Comparison of ENCODE assay signal across 26 mouse cellular contexts in genomic region chr4:46620946-46621345, GRCm38 (mm10). TPM values are rescaled to one million over a fixed set of nuclear protein-coding genes. Genes with fewer than 3 reads are reported as not detected.
DNase-seq lines count a peak whose midpoint lies in the region; ATAC-seq and TF ChIP-seq lines count a peak whose summit lies in the region.
"Had no signal": no experiment of that assay in that cellular context is flagged by ENCODE, and none has a peak within 500 bp of the region (broad histone marks: within the 10 kb centered on the region; RNA-seq: fewer than 3 reads in every experiment).

No protein-coding gene starts in this region.

- no peak overlapping the region for H3K9ac ChIP-seq in hindbrain, embryonic 12.5 days
- H3K9ac ChIP-seq in ES-Bruce4 (ENCODE audit: low read depth, poor library complexity, severe bottlenecking) = peak overlapping the region; percentile 8; the same call in 1 of the 2 replicates
- H3K9ac ChIP-seq in liver, embryonic 13.5 days = peak overlapping the region; percentile 29; the same call in 1 of the 2 replicates
- H3K9ac ChIP-seq: embryonic facial prominence, embryonic 13.5 days; forebrain, embryonic 12.5 days; heart, embryonic 13.5 days; intestine, embryonic 15.5 days; limb, embryonic 15.5 days; lung, embryonic 14.5 days; neural tube, embryonic 13.5 days; stomach, embryonic 15.5 days had no signal

- H3K4me3 ChIP-seq in hindbrain, embryonic 10.5 days = peak overlapping the region; percentile 45
- H3K4me3 ChIP-seq in hindbrain, embryonic 12.5 days = no peak overlapping the region
- H3K4me3 ChIP-seq in E14TG2a.4 (replicated peaks; ENCODE audit: low read length) = peak overlapping the region; percentile 68
- peak overlapping the region; percentile 61 for H3K4me3 ChIP-seq in ES-Bruce4 (ENCODE audit: low read depth, low read length)
- H3K4me3 ChIP-seq in liver, embryonic 13.5 days (replicated peaks) = no peak overlapping the region
- H3K4me3 ChIP-seq: embryonic facial prominence, embryonic 13.5 days; heart, adult 2 months; intestine, embryonic 15.5 days; limb, embryonic 15.5 days; neural tube, embryonic 13.5 days; stomach, embryonic 15.5 days had no signal

- intact Hi-C loops in left cerebral cortex, postnatal 25 days (cut with DNase I) = no loop called here

- ATAC-seq in hindbrain, embryonic 12.5 days (ENCODE audit: low FRiP score) = no peak
- 0 out of 2 replicates have a peak, but pooled peaks have one; percentile 39 for ATAC-seq in liver, embryonic 13.5 days (ENCODE audit: low read depth)
- ATAC-seq: hindbrain, postnatal 0 days had no signal

- 80% methylated on average over 8 of the region's 8 CpGs for WGBS in hindbrain, embryonic 10.5 days
- WGBS in hindbrain, embryonic 12.5 days = 76% methylated on average over 8 of the region's 8 CpGs
- 39% methylated on average over 8 of the region's 8 CpGs for WGBS in liver, embryonic 13.5 days (ENCODE audit: insufficient replicate concordance)

- no peak for TF ChIP-seq EP300 in ES-Bruce4 (IDR thresholded peaks at IDR 0.05; ENCODE audit: insufficient read depth, low read depth, low read length)

- H3K36me3 ChIP-seq in hindbrain, embryonic 10.5 days = no peaks in the 10 kb centered on the region
- H3K36me3 ChIP-seq in hindbrain, embryonic 12.5 days = no peaks in the 10 kb centered on the region
- H3K36me3 ChIP-seq in E14TG2a.4 (ENCODE audit: insufficient read depth, low read length) (no peaks in the 10 kb centered on the region), ES-Bruce4 (ENCODE audit: control insufficient read depth, insufficient read depth, low read length, poor library complexity, severe bottlenecking) (no peaks in the 10 kb centered on the region)
- H3K36me3 ChIP-seq in liver, embryonic 13.5 days = no peaks in the 10 kb centered on the region
- H3K36me3 ChIP-seq: embryonic facial prominence, embryonic 13.5 days; forebrain, embryonic 12.5 days; heart, embryonic 13.5 days; intestine, embryonic 15.5 days; limb, embryonic 10.5 days; limb, embryonic 15.5 days; neural tube, embryonic 13.5 days; stomach, embryonic 15.5 days had no signal

- peaks cover 20% of the 10 kb centered on the region; the same call in 1 of the 2 replicates for H3K4me1 ChIP-seq in hindbrain, embryonic 10.5 days (replicated peaks)
- peaks cover 2% of the 10 kb centered on the region; the same call in 1 of the 2 replicates for H3K4me1 ChIP-seq in hindbrain, embryonic 12.5 days
- H3K4me1 ChIP-seq in E14TG2a.4 (replicated peaks; ENCODE audit: low read depth, low read length) (peaks cover 51% of the 10 kb centered on the region), ES-Bruce4 (ENCODE audit: control insufficient read depth, insufficient read depth, low read length) (peaks cover 7% of the 10 kb centered on the region)
- H3K4me1 ChIP-seq in liver, embryonic 13.5 days (replicated peaks) = peaks cover 28% of the 10 kb centered on the region
- H3K4me1 ChIP-seq: embryonic facial prominence, embryonic 13.5 days; neural tube, embryonic 13.5 days; stomach, embryonic 15.5 days had no signal

- no peak for DNase-seq in hindbrain, embryonic 10.5 days (ENCODE audit: low spot score)
- DNase-seq in liver, embryonic 13.5 days = no peak
- DNase-seq in left cerebral cortex, postnatal 25 days (ENCODE audit: low spot score in 2 of 2) = no peak
- no peak for DNase-seq in ovary, postnatal 10 days (ENCODE audit: low spot score)
- DNase-seq: adrenal gland, postnatal 25 days; heart, adult 2 months; heart, postnatal 14 days; kidney, adult 2 months; lung, postnatal 14 days; right cerebral cortex, postnatal 25 days; thymus, adult 18-20 months; thymus, postnatal 25 days had no signal

- H3K27me3 ChIP-seq in hindbrain, embryonic 10.5 days (ENCODE audit: insufficient read depth, poor library complexity, severe bottlenecking) = peaks cover 35% of the 10 kb centered on the region
- H3K27me3 ChIP-seq in hindbrain, embryonic 12.5 days = peaks cover 20% of the 10 kb centered on the region; the same call in 1 of the 2 replicates
- H3K27me3 ChIP-seq in E14TG2a.4 (ENCODE audit: insufficient read depth, low read length) (peaks cover 11% of the 10 kb centered on the region), ES-Bruce4 (ENCODE audit: control insufficient read depth, insufficient read depth, low read length, poor library complexity, severe bottlenecking) (no peaks in the 10 kb centered on the region)
- H3K27me3 ChIP-seq in liver, embryonic 13.5 days = peaks cover 4% of the 10 kb centered on the region; the same call in 1 of the 2 replicates
- H3K27me3 ChIP-seq: intestine, embryonic 15.5 days; limb, embryonic 15.5 days had no signal

- no peak for TF ChIP-seq POLR2A in ES-Bruce4 (IDR thresholded peaks at IDR 0.05; ENCODE audit: insufficient read depth, low read length)

- no peak overlapping the region for H3K4me2 ChIP-seq in hindbrain, embryonic 12.5 days (replicated peaks)
- H3K4me2 ChIP-seq in liver, embryonic 13.5 days = peak overlapping the region; percentile 56; the same call in 1 of the 2 replicates
- H3K4me2 ChIP-seq: embryonic facial prominence, embryonic 13.5 days; limb, embryonic 15.5 days; lung, embryonic 14.5 days had no signal

- no peak overlapping the region for H3K27ac ChIP-seq in hindbrain, embryonic 10.5 days
- no peak overlapping the region for H3K27ac ChIP-seq in hindbrain, embryonic 12.5 days
- no peak overlapping the region for H3K27ac ChIP-seq in ES-Bruce4 (ENCODE audit: insufficient read depth, low read length)
- H3K27ac ChIP-seq in liver, embryonic 13.5 days = no peak overlapping the region
- H3K27ac ChIP-seq: embryonic facial prominence, embryonic 13.5 days; forebrain, embryonic 12.5 days; heart, adult 2 months; heart, embryonic 13.5 days; hindbrain, postnatal 0 days; intestine, embryonic 15.5 days; kidney, postnatal 0 days; limb, embryonic 10.5 days; limb, embryonic 15.5 days; neural tube, embryonic 13.5 days; stomach, embryonic 15.5 days had no signal

- no peak for TF ChIP-seq CTCF in E14TG2a.4 (conservative IDR thresholded peaks at IDR 0.05; ENCODE audit: low read length)
- TF ChIP-seq CTCF in ES-Bruce4 (IDR thresholded peaks at IDR 0.05; ENCODE audit: low read depth, low read length) = no peak

- no peaks in the 10 kb centered on the region for H3K9me3 ChIP-seq in hindbrain, embryonic 10.5 days
- H3K9me3 ChIP-seq in hindbrain, embryonic 12.5 days (replicated peaks) = no peaks in the 10 kb centered on the region
- H3K9me3 ChIP-seq in E14TG2a.4 (ENCODE audit: low read length) (no peaks in the 10 kb centered on the region), ES-Bruce4 (replicated peaks; ENCODE audit: control insufficient read depth, insufficient read depth, low read length, poor library complexity, severe bottlenecking) (no peaks in the 10 kb centered on the region)
- H3K9me3 ChIP-seq in liver, embryonic 13.5 days (replicated peaks) = no peaks in the 10 kb centered on the region
- H3K9me3 ChIP-seq: embryonic facial prominence, embryonic 13.5 days; forebrain, embryonic 12.5 days; heart, embryonic 13.5 days; intestine, embryonic 15.5 days; limb, embryonic 10.5 days; limb, embryonic 15.5 days; neural tube, embryonic 13.5 days; stomach, embryonic 15.5 days had no signal

RNA-seq across cellular contexts. Expression of gene Coro2a, which starts 18.9 kb away (rescaled TPM):
- polyA plus RNA-seq in hindbrain, embryonic 10.5 days (2016; fragmentation: Nextera tagmentation; extraction: Ambion mirVana) = 5.9 and 10.8 TPM in 2 replicates
- polyA plus RNA-seq in hindbrain, embryonic 12.5 days (2016; fragmentation: Nextera tagmentation; extraction: Ambion mirVana) = 7.0 and 7.4 TPM in 2 replicates
- polyA plus RNA-seq in ES-Bruce4 (2011; ENCODE audit: insufficient read depth, insufficient read length, low read depth, missing spikeins) = 13.1 and 14.6 TPM in 2 replicates
- polyA plus RNA-seq in liver, embryonic 13.5 days (2015; fragmentation: Nextera tagmentation; extraction: Ambion mirVana) = 3.0 and 3.7 TPM in 2 replicates
- 10 to 100 TPM; 26.2 to 29.7 TPM for total RNA-seq in left cerebral cortex, postnatal 25 days (2021)

RNA-seq across cellular contexts. Expression of gene Tbc1d2, which starts 29.1 kb away (rescaled TPM):
- 1.2 and 2.0 TPM in 2 replicates for polyA plus RNA-seq in hindbrain, embryonic 10.5 days (2016; fragmentation: Nextera tagmentation; extraction: Ambion mirVana)
- polyA plus RNA-seq in hindbrain, embryonic 12.5 days (2016; fragmentation: Nextera tagmentation; extraction: Ambion mirVana) = 1.4 and 1.5 TPM in 2 replicates
- polyA plus RNA-seq in ES-Bruce4 (2011; ENCODE audit: insufficient read depth, insufficient read length, low read depth, missing spikeins) = 7.7 TPM in 2 replicates
- 0.46 and 0.56 TPM in 2 replicates for polyA plus RNA-seq in liver, embryonic 13.5 days (2015; fragmentation: Nextera tagmentation; extraction: Ambion mirVana)
- total RNA-seq in left cerebral cortex, postnatal 25 days (2021) = 1 to 10 TPM; 2.6 to 3.3 TPM

Comparison
In these comparisons a context has a peak if more than half of its experiments do, and no peak if none do; other contexts are left out.
1. H3K4me3 ChIP-seq: peak in hindbrain, embryonic 10.5 days (single experiment), E14TG2a.4 (single experiment) and ES-Bruce4 (single experiment); none in hindbrain, embryonic 12.5 days (single experiment) and liver, embryonic 13.5 days (single experiment).